Mouse (Mus musculus) liver, embryonic 11.5 days (tissue): ENCODE results near the gene Dmbt1. TPM values are rescaled to one million over a fixed set of nuclear protein-coding genes. Genes with fewer than 3 reads are reported as not detected.

Experiments
- ATAC-seq: fragments of 200-750 bp; cut with Nextera tagmentation; replicated peaks from 2 replicates; pipeline ENCODE4 v1.8.0; 2017; ENCODE audit warnings: moderate number of reproducible peaks, mild to moderate bottlenecking, moderate TSS enrichment, moderate library complexity; ENCODE audit not compliant: low FRiP score
- DNase-seq: peaks from one replicate; pipeline ENCODE4 v3.0.0-alpha.2; 2017; ENCODE audit warnings: low spot score
- H3K27ac ChIP-seq: fragments of 300-500 bp; sonication (generic); 2 replicates; pipeline ENCODE4 v1.5.1; 2014; ENCODE audit warnings: mild to moderate bottlenecking, low read depth, low read length, control low read depth
- H3K27me3 ChIP-seq: fragments of 300-500 bp; sonication (generic); replicated peaks from 2 replicates; pipeline ENCODE4 v1.6.1; 2014; ENCODE audit warnings: low read length, mixed read lengths; ENCODE audit not compliant: control insufficient read depth, insufficient read depth
- H3K36me3 ChIP-seq: fragments of 300-500 bp; sonication (generic); 2 replicates; pipeline ENCODE4 v1.6.1; 2014; ENCODE audit warnings: mild to moderate bottlenecking, low read length, moderate library complexity, mixed read lengths; ENCODE audit not compliant: control insufficient read depth, insufficient read depth
- H3K4me1 ChIP-seq: fragments of 300-500 bp; sonication (generic); replicated peaks from 2 replicates; pipeline ENCODE4 v1.6.1; 2014; ENCODE audit warnings: low read length, mixed read lengths; ENCODE audit not compliant: control insufficient read depth, insufficient read depth
- H3K4me2 ChIP-seq: fragments of 300-500 bp; sonication (generic); 2 replicates; pipeline ENCODE4 v1.6.1; 2014; ENCODE audit warnings: mild to moderate bottlenecking, control low read depth, moderate library complexity
- H3K4me3 ChIP-seq: fragments of 300-500 bp; sonication (generic); 2 replicates; pipeline ENCODE4 v1.5.1; 2014; ENCODE audit warnings: low read depth, low read length, control low read depth
- H3K9ac ChIP-seq: fragments of 300-500 bp; sonication (generic); 2 replicates; pipeline ENCODE4 v1.6.1; 2014; ENCODE audit warnings: low read depth, low read length, control low read depth
- H3K9me3 ChIP-seq: fragments of 300-500 bp; sonication (generic); 2 replicates; pipeline ENCODE4 v1.6.1; 2016; ENCODE audit warnings: low read length, inconsistent platforms, mixed read lengths; ENCODE audit not compliant: control insufficient read depth
- WGBS: fragments of 180-500 bp; shearing (Covaris S2); extraction: QIAGEN DNeasy Blood & Tissue Kit; methylation state at CpG from one replicate; pipeline ENCODE4 v1.1.7; 2014; 5-methylcytosine and 5-hydroxymethylcytosine counted together
- polyA plus RNA-seq: library from polyadenylated mRNA; unstranded; fragments of >200 nt; fragmentation: Nextera tagmentation; extraction: Ambion mirVana; gene quantifications from 2 replicates; pipeline ENCODE4 v1.2.1, GENCODE M21; 2014

Gene Dmbt1
- polyA plus RNA-seq, 1 experiment from 2014 or later = not detected

- H3K27ac ChIP-seq = no peak overlapping the region
- H3K36me3 ChIP-seq = no peaks in the 10 kb centered on the region
- ATAC-seq (no peak), DNase-seq (no peak)
- no peak overlapping the region for H3K4me2 ChIP-seq
- no peaks in the 10 kb centered on the region for H3K9me3 ChIP-seq
- 46% methylated on average over 8 of the region's 8 CpGs for WGBS
- no peak overlapping the region for H3K4me3 ChIP-seq
- H3K27me3 ChIP-seq = no peaks in the 10 kb centered on the region
- H3K9ac ChIP-seq = no peak overlapping the region
- H3K4me1 ChIP-seq = no peaks in the 10 kb centered on the region
These were observed 37.9 kb upstream of the Dmbt1 start for GRCm38 (mm10) chr7:130993907-130994306.

- H3K36me3 ChIP-seq = no peaks in the 10 kb centered on the region
- no peak overlapping the region for H3K27ac ChIP-seq
- no peak overlapping the region for H3K4me2 ChIP-seq
- 75% methylated on average over 12 of the region's 12 CpGs for WGBS
- no peaks in the 10 kb centered on the region; the same call in 1 of the 2 replicates for H3K9me3 ChIP-seq
- H3K4me3 ChIP-seq = no peak overlapping the region
- no peak overlapping the region for H3K9ac ChIP-seq
- ATAC-seq (no peak), DNase-seq (no peak)
- no peaks in the 10 kb centered on the region for H3K27me3 ChIP-seq
- no peaks in the 10 kb centered on the region for H3K4me1 ChIP-seq
These were observed 29.7 kb upstream of the Dmbt1 start for GRCm38 (mm10) chr7:131001976-131002726.

GRCm38 (mm10) chr7:131004071-131004470, 27.8 kb upstream of the Dmbt1 start:
- Histone ChIP-seq H3K9me3 (no peaks in the 10 kb centered on the region; the same call in 1 of the 2 replicates), H3K9ac (no peak overlapping the region), H3K4me2 (no peak overlapping the region), H3K36me3 (no peaks in the 10 kb centered on the region), H3K27ac (no peak overlapping the region), H3K4me1 (no peaks in the 10 kb centered on the region), H3K27me3 (no peaks in the 10 kb centered on the region), H3K4me3 (no peak overlapping the region)
- no peak for DNase-seq
- WGBS = 87% methylated on average over 5 of the region's 5 CpGs
- no peak for ATAC-seq

GRCm38 (mm10) chr7:131007221-131007620, 24.6 kb upstream of the Dmbt1 start:
- ATAC-seq (no peak), DNase-seq (no peak)
- no peak overlapping the region for H3K27ac ChIP-seq
- H3K9me3 ChIP-seq = no peaks in the 10 kb centered on the region; the same call in 1 of the 2 replicates
- H3K4me3 ChIP-seq = no peak overlapping the region
- H3K9ac ChIP-seq = no peak overlapping the region
- no peaks in the 10 kb centered on the region for H3K36me3 ChIP-seq
- no peaks in the 10 kb centered on the region for H3K4me1 ChIP-seq
- no peaks in the 10 kb centered on the region for H3K27me3 ChIP-seq
- no peak overlapping the region for H3K4me2 ChIP-seq
- 90% methylated on average over 2 of the region's 2 CpGs for WGBS

GRCm38 (mm10) chr7:131009178-131009577, 22.7 kb upstream of the Dmbt1 start:
- Histone ChIP-seq H3K4me3 (no peak overlapping the region), H3K27me3 (no peaks in the 10 kb centered on the region), H3K36me3 (no peaks in the 10 kb centered on the region), H3K4me1 (no peaks in the 10 kb centered on the region), H3K9ac (no peak overlapping the region), H3K4me2 (no peak overlapping the region), H3K9me3 (no peaks in the 10 kb centered on the region; the same call in 1 of the 2 replicates), H3K27ac (no peak overlapping the region)
- WGBS = 67% methylated on average over 5 of the region's 5 CpGs
- DNase-seq (no peak), ATAC-seq (no peak)

GRCm38 (mm10) chr7:131011901-131012300, 20.0 kb upstream of the Dmbt1 start:
- 53% methylated on average over 1 of the region's 1 CpGs for WGBS
- no peak for DNase-seq

GRCm38 (mm10) chr7:131019181-131019580, 12.7 kb upstream of the Dmbt1 start:
- Histone ChIP-seq H3K27me3 (no peaks in the 10 kb centered on the region), H3K36me3 (no peaks in the 10 kb centered on the region), H3K9ac (no peak overlapping the region), H3K4me2 (no peak overlapping the region), H3K9me3 (no peaks in the 10 kb centered on the region), H3K27ac (no peak overlapping the region), H3K4me3 (no peak overlapping the region), H3K4me1 (no peaks in the 10 kb centered on the region)
- WGBS = 84% methylated on average over 2 of the region's 2 CpGs
- no peak for ATAC-seq
- DNase-seq = no peak

More at GRCm38 (mm10) chr7:131011901-131012300, 20.0 kb upstream of the Dmbt1 start:
- Histone ChIP-seq H3K9ac (no peak overlapping the region), H3K36me3 (no peaks in the 10 kb centered on the region), H3K4me2 (no peak overlapping the region), H3K27me3 (no peaks in the 10 kb centered on the region), H3K4me3 (no peak overlapping the region), H3K9me3 (no peaks in the 10 kb centered on the region), H3K4me1 (no peaks in the 10 kb centered on the region), H3K27ac (no peak overlapping the region)
- no peak for ATAC-seq

GRCm38 (mm10) chr7:131024807-131025206, 7.0 kb upstream of the Dmbt1 start:
- 45% methylated on average over 1 of the region's 1 CpGs for WGBS
- Histone ChIP-seq H3K4me2 (no peak overlapping the region), H3K4me1 (no peaks in the 10 kb centered on the region), H3K4me3 (no peak overlapping the region), H3K9me3 (no peaks in the 10 kb centered on the region), H3K9ac (no peak overlapping the region), H3K36me3 (no peaks in the 10 kb centered on the region), H3K27me3 (no peaks in the 10 kb centered on the region), H3K27ac (no peak overlapping the region)
- ATAC-seq (no peak), DNase-seq (no peak)

GRCm38 (mm10) chr7:131027557-131027956, 4.3 kb upstream of the Dmbt1 start:
- Histone ChIP-seq H3K27ac (no peak overlapping the region), H3K36me3 (no peaks in the 10 kb centered on the region), H3K9ac (no peak overlapping the region), H3K27me3 (no peaks in the 10 kb centered on the region), H3K9me3 (no peaks in the 10 kb centered on the region), H3K4me1 (no peaks in the 10 kb centered on the region), H3K4me2 (no peak overlapping the region), H3K4me3 (no peak overlapping the region)
- no peak for DNase-seq
- 71% methylated on average over 1 of the region's 1 CpGs for WGBS
- ATAC-seq = no peak
